Mouse (Mus musculus) small intestine, adult 2 months (tissue): ENCODE measurements around the gene Ankrd28. TPM values are rescaled to one million over a fixed set of nuclear protein-coding genes. Genes with fewer than 3 reads are reported as not detected.

Source experiments
- H3K27ac ChIP-seq: fragments of 200-500 bp; 2 replicates; pipeline ENCODE4 v1.5.1; 2012; ENCODE audit warnings: low read depth, low read length, control low read depth, inconsistent platforms; ENCODE audit not compliant: insufficient read depth
- H3K27me3 ChIP-seq: fragments of 200-500 bp; 2 replicates; pipeline ENCODE4 v1.6.1; 2012; ENCODE audit warnings: mild to moderate bottlenecking, moderate library complexity, low read length, inconsistent platforms; ENCODE audit not compliant: control insufficient read depth, insufficient read depth
- H3K36me3 ChIP-seq: fragments of 200-500 bp; 2 replicates; pipeline ENCODE4 v1.6.1; 2012; ENCODE audit warnings: mild to moderate bottlenecking, low read length, control low read depth, inconsistent platforms; ENCODE audit not compliant: control insufficient read depth, insufficient read depth
- H3K4me1 ChIP-seq: fragments of 200-500 bp; 2 replicates; pipeline ENCODE4 v1.6.1; 2012; ENCODE audit warnings: low read length, inconsistent platforms, mixed read lengths; ENCODE audit not compliant: control insufficient read depth, insufficient read depth, insufficient read length
- H3K4me3 ChIP-seq: fragments of 200-500 bp; 2 replicates; pipeline ENCODE4 v1.5.1; 2012; ENCODE audit warnings: low read depth, mild to moderate bottlenecking, control low read depth, inconsistent platforms, low read length, moderate library complexity
- CTCF ChIP-seq: fragments of 200-500 bp; IDR thresholded peaks from 2 replicates; pipeline ENCODE4 v1.5.1; 2012; ENCODE audit warnings: low read depth, mild to moderate bottlenecking, control low read depth, inconsistent platforms, low read length, moderate library complexity, mixed read lengths; ENCODE audit not compliant: insufficient replicate concordance, insufficient read length; ENCODE audit errors: extremely low read depth
- POLR2A ChIP-seq: fragments of 200-500 bp; IDR thresholded peaks from 2 replicates; pipeline ENCODE4 v1.6.1; 2012; ENCODE audit warnings: low read depth, mild to moderate bottlenecking, control low read depth, inconsistent platforms, low read length, moderate library complexity
- WGBS: fragments of 180-500 bp; shearing (Covaris S2); methylation state at CpG from one replicate; pipeline ENCODE4 v1.1.7; 2018; 5-methylcytosine and 5-hydroxymethylcytosine counted together
- polyA plus RNA-seq: library from polyadenylated mRNA; depleted of rRNA; stranded (reverse); fragments of >200 nt; gene quantifications from 2 replicates; pipeline ENCODE4 v1.2.3, GENCODE M21; 2012

The Ankrd28 gene
- polyA plus RNA-seq, 1 experiment, result 2.2 TPM

DNA sequence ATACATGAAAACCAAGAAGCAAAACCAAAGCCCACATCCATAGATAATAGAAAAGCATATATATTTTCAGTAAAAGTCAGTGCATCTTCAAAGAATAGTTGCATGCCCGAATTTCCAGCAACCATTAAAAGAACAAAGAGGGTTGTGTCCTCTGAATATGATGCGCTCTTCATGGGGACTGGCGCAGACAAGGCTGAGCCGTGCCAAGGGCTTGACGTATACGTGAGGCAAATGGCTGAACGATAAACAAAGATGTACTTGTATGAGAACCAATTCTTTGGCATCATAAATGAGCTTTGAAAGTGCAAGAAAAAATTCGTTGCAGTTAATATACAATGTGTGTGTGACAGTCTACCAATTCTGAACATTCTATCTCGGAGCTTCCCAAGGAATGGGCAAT is 149.2 kb downstream of the Ankrd28 start:
- Histone ChIP-seq H3K4me3 (no peak overlapping the region), H3K36me3 (no peaks in the 10 kb centered on the region)
- 83% methylated on average over 9 of the region's 9 CpGs for WGBS

DNA sequence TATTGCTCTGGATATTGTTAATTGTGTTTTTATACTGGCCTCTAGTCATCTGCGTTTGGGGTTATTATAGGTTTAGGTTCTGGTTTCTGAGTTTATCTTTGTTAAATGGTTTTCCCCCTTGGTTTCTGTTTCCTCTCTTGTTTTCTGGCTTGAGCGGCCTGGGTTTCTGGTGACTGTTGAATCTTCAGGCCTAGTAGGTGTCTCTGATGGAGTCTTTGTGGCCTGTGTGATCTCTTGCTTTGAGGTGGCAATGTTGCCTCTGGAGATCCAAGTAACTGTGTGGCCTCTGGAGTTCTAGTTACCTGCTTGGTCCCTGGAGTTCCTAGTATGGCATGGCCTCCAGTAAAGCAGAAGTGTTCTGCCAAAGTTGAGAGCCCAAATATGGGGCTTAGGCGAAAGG is 149.8 kb downstream of the Ankrd28 start:
- Histone ChIP-seq H3K27me3 (no peaks in the 10 kb centered on the region), H3K27ac (no peak overlapping the region), H3K36me3 (no peaks in the 10 kb centered on the region), H3K4me3 (no peak overlapping the region), H3K4me1 (0 out of 2 replicates have a peak, but pooled peaks cover 2% of the 10 kb centered on the region)
- WGBS, result 80% methylated on average over 3 of the region's 3 CpGs
- TF ChIP-seq CTCF (no peak), POLR2A (no peak)

More for the DNA sequence above, 149.2 kb downstream of the Ankrd28 start:
- no peak overlapping the region for H3K27ac ChIP-seq
- TF ChIP-seq CTCF (no peak), POLR2A (no peak)
- H3K4me1 ChIP-seq, result peaks cover 5% of the 10 kb centered on the region
- no peaks in the 10 kb centered on the region for H3K27me3 ChIP-seq

DNA sequence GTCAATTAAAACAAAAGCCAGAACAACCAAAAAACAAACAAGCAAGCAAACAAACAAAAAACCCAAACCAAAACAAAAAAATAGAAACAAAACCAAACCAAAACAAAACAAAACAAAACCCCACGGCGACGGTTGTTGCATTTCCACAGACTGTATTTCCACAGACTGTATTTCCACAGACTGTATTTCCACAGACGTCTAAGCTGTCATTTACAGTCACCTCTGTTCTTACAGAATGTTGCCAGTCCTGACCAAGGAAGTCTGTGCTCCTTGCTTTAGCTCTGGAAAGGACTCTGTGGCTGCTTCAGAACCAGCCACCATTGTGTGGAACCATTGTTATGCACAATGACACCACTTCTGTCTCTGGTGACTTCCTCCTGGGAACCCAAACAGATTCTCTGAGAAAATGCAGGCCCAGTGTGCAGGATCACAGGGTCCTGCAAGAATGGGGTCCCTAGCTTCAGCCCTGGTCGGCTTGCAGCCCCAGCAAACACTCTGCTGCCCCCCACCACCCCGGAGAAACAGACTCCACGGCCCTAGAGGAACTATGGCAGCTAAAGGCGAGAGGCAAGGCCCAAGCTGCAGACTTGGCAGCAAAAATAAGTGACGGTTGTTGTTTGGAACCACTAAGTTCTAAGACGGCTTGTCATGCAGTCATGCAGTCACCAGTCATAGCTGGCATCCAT is 158.7 kb downstream of the Ankrd28 start:
- H3K27me3 ChIP-seq, result no peaks in the 10 kb centered on the region
- WGBS, result 75% methylated on average over 10 of the region's 10 CpGs
- no peak overlapping the region for H3K4me3 ChIP-seq
- TF ChIP-seq POLR2A (no peak), CTCF (no peak)
- peaks cover 8% of the 10 kb centered on the region for H3K4me1 ChIP-seq
- no peak overlapping the region for H3K27ac ChIP-seq
- H3K36me3 ChIP-seq, result peaks cover 3% of the 10 kb centered on the region; the same call in 1 of the 2 replicates

DNA sequence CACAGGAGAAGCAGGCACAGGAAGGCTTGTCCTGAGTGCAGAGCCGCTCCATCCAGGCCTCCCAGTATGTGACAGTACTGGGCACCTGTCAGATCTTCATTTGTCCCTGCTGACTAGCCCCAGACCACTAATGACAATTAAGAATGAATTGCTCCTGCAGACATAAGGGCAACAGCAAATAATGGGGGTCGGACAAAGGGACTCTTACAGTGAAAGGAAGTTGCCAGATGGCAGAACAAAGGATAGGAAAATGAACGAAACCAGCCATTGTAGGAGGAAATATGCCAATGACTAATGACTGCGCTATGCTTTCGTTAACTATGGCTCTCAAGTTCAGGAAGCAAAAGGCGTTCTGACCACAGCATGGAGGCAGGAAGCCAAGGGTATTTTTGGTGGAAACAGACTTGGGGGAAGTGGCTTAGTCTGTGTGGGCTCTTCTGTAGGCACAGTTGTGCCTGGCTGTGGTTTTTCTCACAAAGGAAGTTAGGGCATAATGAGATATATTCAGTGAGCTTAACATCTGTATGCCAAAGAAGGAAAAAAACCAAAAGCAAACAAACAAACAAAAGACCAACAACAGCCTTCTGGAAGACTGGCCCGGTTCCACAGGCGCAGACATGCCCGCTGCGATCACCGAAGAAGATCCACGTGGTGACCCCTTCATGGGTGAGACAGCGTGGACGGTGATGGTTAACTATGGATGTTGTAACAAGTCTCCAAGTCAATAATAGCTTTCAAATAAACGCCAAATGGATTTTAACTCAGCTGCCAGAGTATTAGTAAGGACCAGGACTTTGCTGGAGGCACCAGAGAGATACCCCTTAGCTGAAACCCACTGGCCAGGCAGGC is 160.6 kb downstream of the Ankrd28 start:
- H3K27me3 ChIP-seq, result no peaks in the 10 kb centered on the region
- TF ChIP-seq CTCF, result no peak
- no peak overlapping the region for H3K4me3 ChIP-seq
- H3K27ac ChIP-seq, result peak overlapping the region; percentile 84
- 68% methylated on average over 15 of the region's 15 CpGs for WGBS
- H3K36me3 ChIP-seq, result peaks cover 3% of the 10 kb centered on the region; the same call in 1 of the 2 replicates
- H3K4me1 ChIP-seq, result peaks cover 8% of the 10 kb centered on the region

DNA sequence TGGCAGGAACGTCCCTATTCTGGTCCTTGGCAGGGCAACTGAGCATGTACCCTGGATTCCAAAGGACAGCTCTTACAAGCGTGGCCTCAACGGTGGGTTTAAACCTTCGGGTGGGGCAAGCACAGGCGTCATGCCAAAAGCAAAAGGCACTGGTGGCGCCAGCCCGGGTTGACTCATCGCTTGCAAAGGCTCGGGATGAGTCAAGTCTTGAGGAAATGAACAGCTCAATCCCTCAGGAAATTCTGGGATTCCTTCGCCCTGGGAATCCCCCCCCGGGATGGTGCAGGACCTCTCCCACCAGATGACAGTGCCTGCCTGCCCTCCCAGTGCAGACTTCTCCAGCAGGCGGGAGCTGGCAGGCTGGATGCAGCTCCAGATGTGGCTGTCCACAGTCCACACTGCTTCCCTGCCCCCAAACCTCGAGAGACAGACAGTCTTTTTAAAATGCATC is 161.3 kb downstream of the Ankrd28 start:
- H3K36me3 ChIP-seq, result peaks cover 3% of the 10 kb centered on the region; the same call in 1 of the 2 replicates
- H3K27ac ChIP-seq, result peak overlapping the region; percentile 84
- H3K4me3 ChIP-seq, result peak overlapping the region; percentile 17; the same call in 1 of the 2 replicates
- TF ChIP-seq POLR2A (no peak), CTCF (no peak)
- H3K4me1 ChIP-seq, result peaks cover 8% of the 10 kb centered on the region
- 24% methylated on average over 13 of the region's 13 CpGs for WGBS
- H3K27me3 ChIP-seq, result no peaks in the 10 kb centered on the region

DNA sequence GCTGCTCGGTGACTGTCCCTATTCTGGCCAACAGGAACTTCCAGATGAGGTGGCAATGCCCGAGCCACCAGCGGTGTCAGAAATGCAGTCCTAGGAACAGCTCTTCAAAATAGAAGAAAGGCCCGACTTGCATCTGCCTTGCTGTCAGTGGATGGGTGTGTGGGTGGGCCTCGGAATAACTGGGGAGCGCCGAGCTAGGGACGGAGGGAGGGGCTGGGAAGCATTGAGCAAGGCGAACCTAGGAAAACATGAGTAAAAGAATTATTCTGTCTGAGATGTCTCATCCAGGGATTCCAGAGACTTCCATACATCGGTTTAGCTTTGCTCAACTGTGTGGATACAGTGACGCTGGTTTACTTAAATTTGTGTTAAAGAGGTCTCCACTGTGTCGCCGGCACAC is 162.1 kb downstream of the Ankrd28 start:
- 0 out of 2 replicates have a peak overlapping the region, but pooled peaks have one; percentile 18 for H3K27ac ChIP-seq
- H3K27me3 ChIP-seq, result no peaks in the 10 kb centered on the region
- 86% methylated on average over 13 of the region's 13 CpGs for WGBS
- peaks cover 10% of the 10 kb centered on the region for H3K4me1 ChIP-seq
- peaks cover 3% of the 10 kb centered on the region; the same call in 1 of the 2 replicates for H3K36me3 ChIP-seq
- H3K4me3 ChIP-seq, result no peak overlapping the region
- TF ChIP-seq POLR2A (no peak), CTCF (no peak)

DNA sequence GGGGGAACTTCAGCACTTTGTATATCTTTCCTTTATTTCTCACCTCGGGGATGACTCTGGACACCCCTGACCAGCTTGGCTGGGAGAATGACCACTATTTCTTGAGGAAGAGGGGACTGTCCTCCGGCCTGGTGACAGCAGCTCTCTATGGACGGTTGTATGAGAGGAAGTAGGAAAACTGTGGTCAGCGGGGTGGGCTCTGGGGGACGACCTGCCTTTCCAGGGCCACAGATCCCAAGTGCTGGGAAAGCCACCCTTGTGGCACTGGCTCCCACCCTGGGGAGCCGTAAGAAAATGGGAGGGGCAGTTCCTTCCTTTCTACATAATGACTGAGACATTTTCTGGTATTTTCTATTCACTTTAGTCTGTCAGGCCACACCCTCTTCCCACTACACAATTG is 162.7 kb downstream of the Ankrd28 start:
- WGBS, result 82% methylated on average over 6 of the region's 6 CpGs
- H3K27me3 ChIP-seq, result no peaks in the 10 kb centered on the region
- no peak overlapping the region for H3K4me3 ChIP-seq
- no peak for TF ChIP-seq CTCF
- no peak for TF ChIP-seq POLR2A
- H3K27ac ChIP-seq, result no peak overlapping the region
- H3K36me3 ChIP-seq, result peaks cover 3% of the 10 kb centered on the region; the same call in 1 of the 2 replicates
- H3K4me1 ChIP-seq, result peaks cover 16% of the 10 kb centered on the region
